Mouse (Mus musculus) stomach, embryonic 16.5 days (tissue): ENCODE measurements at regions not wholly inside any gene's neighbourhood (a gene's known extent, or its start where the extent isn't known, plus 50 kb on each side); places are given as distances from the start of the nearest gene placed in this dataset.

Experiments used
- ATAC-seq: fragments of 200-750 bp; cut with Nextera tagmentation; 2 replicates; pipeline ENCODE4 v1.8.0; 2017; ENCODE audit warnings: moderate number of reproducible peaks, moderate TSS enrichment; ENCODE audit not compliant: insufficient read depth, low FRiP score
- H3K27ac ChIP-seq: fragments of 300-500 bp; sonication (generic); 2 replicates; pipeline ENCODE4 v1.5.1; 2014; ENCODE audit warnings: low read length
- H3K27me3 ChIP-seq: fragments of 300-500 bp; sonication (generic); 2 replicates; pipeline ENCODE4 v1.6.1; 2014; ENCODE audit warnings: low read length, control low read depth, mixed read lengths; ENCODE audit not compliant: control insufficient read depth, insufficient read depth
- H3K36me3 ChIP-seq: fragments of 300-500 bp; sonication (generic); 2 replicates; pipeline ENCODE4 v1.6.1; 2014; ENCODE audit warnings: low read length; ENCODE audit not compliant: control insufficient read depth, insufficient read depth
- H3K4me1 ChIP-seq: fragments of 300-500 bp; sonication (generic); 2 replicates; pipeline ENCODE4 v1.6.1; 2014; ENCODE audit warnings: low read length, control low read depth, mixed read lengths; ENCODE audit not compliant: control insufficient read depth, insufficient read depth
- H3K4me2 ChIP-seq: fragments of 300-500 bp; sonication (generic); 2 replicates; pipeline ENCODE4 v1.6.1; 2014; ENCODE audit warnings: low read depth, low read length, mixed read lengths
- H3K4me3 ChIP-seq: fragments of 300-500 bp; sonication (generic); replicated peaks from 2 replicates; pipeline ENCODE4 v1.5.1; 2014; ENCODE audit warnings: mild to moderate bottlenecking, low read length
- H3K9ac ChIP-seq: fragments of 300-500 bp; sonication (generic); 2 replicates; pipeline ENCODE4 v1.6.1; 2014; ENCODE audit warnings: low read length
- H3K9me3 ChIP-seq: fragments of 300-500 bp; sonication (generic); replicated peaks from 2 replicates; pipeline ENCODE4 v1.6.1; 2016; ENCODE audit warnings: low read length, control low read depth; ENCODE audit not compliant: control insufficient read depth
- WGBS: fragments of 180-500 bp; shearing (Covaris S2); extraction: QIAGEN DNeasy Blood & Tissue Kit; methylation state at CpG from one replicate; pipeline ENCODE4 v1.1.7; 2014; 5-methylcytosine and 5-hydroxymethylcytosine counted together

GRCm38 (mm10) chr6:99884755-99885154, 158.6 kb upstream of the Prok2 start:
- Histone ChIP-seq H3K27me3 (no peaks in the 10 kb centered on the region), H3K4me1 (no peaks in the 10 kb centered on the region), H3K36me3 (no peaks in the 10 kb centered on the region), H3K4me3 (no peak overlapping the region), H3K4me2 (no peak overlapping the region), H3K9me3 (no peaks in the 10 kb centered on the region), H3K9ac (no peak overlapping the region), H3K27ac (no peak overlapping the region)
- ATAC-seq = no peak
- 13% methylated on average over 7 of the region's 7 CpGs for WGBS

- 67% methylated on average over 3 of the region's 3 CpGs for WGBS
- Histone ChIP-seq H3K27ac (no peak overlapping the region), H3K4me3 (no peak overlapping the region), H3K4me2 (no peak overlapping the region), H3K9ac (no peak overlapping the region), H3K36me3 (no peaks in the 10 kb centered on the region), H3K27me3 (no peaks in the 10 kb centered on the region), H3K4me1 (no peaks in the 10 kb centered on the region), H3K9me3 (no peaks in the 10 kb centered on the region)
- ATAC-seq = no peak
Measured at GRCm38 (mm10) chr6:99884054-99884453, 157.9 kb upstream of the Prok2 start.

- Histone ChIP-seq H3K27ac (no peak overlapping the region), H3K27me3 (no peaks in the 10 kb centered on the region), H3K36me3 (no peaks in the 10 kb centered on the region), H3K4me1 (no peaks in the 10 kb centered on the region), H3K4me3 (no peak overlapping the region), H3K9ac (no peak overlapping the region), H3K9me3 (no peaks in the 10 kb centered on the region), H3K4me2 (no peak overlapping the region)
- 48% methylated on average over 4 of the region's 4 CpGs for WGBS
- no peak for ATAC-seq
Measured at GRCm38 (mm10) chr6:99881606-99882005, 155.4 kb upstream of the Prok2 start.

- H3K36me3 ChIP-seq = no peaks in the 10 kb centered on the region
Measured at GRCm38 (mm10) chr6:99874852-99875251, 148.7 kb upstream of the Prok2 start.

GRCm38 (mm10) chr6:99874029-99874428, 147.8 kb upstream of the Prok2 start:
- no peak overlapping the region for H3K27ac ChIP-seq
- no peak overlapping the region for H3K4me3 ChIP-seq
- no peaks in the 10 kb centered on the region for H3K9me3 ChIP-seq
- no peaks in the 10 kb centered on the region for H3K4me1 ChIP-seq
- H3K4me2 ChIP-seq = no peak overlapping the region
- WGBS = 55% methylated on average over 4 of the region's 4 CpGs
- H3K9ac ChIP-seq = no peak overlapping the region
- no peaks in the 10 kb centered on the region for H3K27me3 ChIP-seq
- no peaks in the 10 kb centered on the region for H3K36me3 ChIP-seq
- ATAC-seq = no peak

More at GRCm38 (mm10) chr6:99874852-99875251, 148.7 kb upstream of the Prok2 start:
- Histone ChIP-seq H3K4me1 (no peaks in the 10 kb centered on the region), H3K9ac (no peak overlapping the region), H3K27me3 (no peaks in the 10 kb centered on the region), H3K4me3 (no peak overlapping the region), H3K4me2 (no peak overlapping the region), H3K27ac (no peak overlapping the region), H3K9me3 (no peaks in the 10 kb centered on the region)
- 84% methylated on average over 4 of the region's 4 CpGs for WGBS
- ATAC-seq = no peak

GRCm38 (mm10) chr6:99866061-99866460, 139.9 kb upstream of the Prok2 start:
- Histone ChIP-seq H3K36me3 (no peaks in the 10 kb centered on the region), H3K9me3 (no peaks in the 10 kb centered on the region), H3K27me3 (no peaks in the 10 kb centered on the region), H3K4me3 (no peak overlapping the region), H3K9ac (no peak overlapping the region), H3K4me1 (no peaks in the 10 kb centered on the region), H3K27ac (no peak overlapping the region), H3K4me2 (no peak overlapping the region)
- no peak for ATAC-seq
- 55% methylated on average over 9 of the region's 9 CpGs for WGBS

GRCm38 (mm10) chr6:99864949-99865348, 138.8 kb upstream of the Prok2 start:
- Histone ChIP-seq H3K4me2 (no peak overlapping the region), H3K9ac (no peak overlapping the region), H3K27me3 (no peaks in the 10 kb centered on the region), H3K36me3 (no peaks in the 10 kb centered on the region), H3K9me3 (no peaks in the 10 kb centered on the region), H3K4me1 (no peaks in the 10 kb centered on the region), H3K27ac (no peak overlapping the region), H3K4me3 (no peak overlapping the region)
- no peak for ATAC-seq
- WGBS = 44% methylated on average over 3 of the region's 3 CpGs

- Histone ChIP-seq H3K4me1 (no peaks in the 10 kb centered on the region), H3K27ac (no peak overlapping the region), H3K27me3 (no peaks in the 10 kb centered on the region), H3K36me3 (no peaks in the 10 kb centered on the region), H3K9ac (no peak overlapping the region), H3K9me3 (no peaks in the 10 kb centered on the region), H3K4me2 (no peak overlapping the region), H3K4me3 (no peak overlapping the region)
- 70% methylated on average over 9 of the region's 9 CpGs for WGBS
- ATAC-seq = no peak
Measured at GRCm38 (mm10) chr6:99863418-99863817, 137.2 kb upstream of the Prok2 start.

GRCm38 (mm10) chr6:99857411-99857810, 131.2 kb upstream of the Prok2 start:
- Histone ChIP-seq H3K27me3 (no peaks in the 10 kb centered on the region), H3K36me3 (no peaks in the 10 kb centered on the region), H3K9me3 (no peaks in the 10 kb centered on the region), H3K27ac (no peak overlapping the region), H3K9ac (no peak overlapping the region), H3K4me3 (no peak overlapping the region), H3K4me2 (no peak overlapping the region), H3K4me1 (no peaks in the 10 kb centered on the region)
- 78% methylated on average over 6 of the region's 6 CpGs for WGBS
- no peak for ATAC-seq

- Histone ChIP-seq H3K27me3 (no peaks in the 10 kb centered on the region), H3K4me2 (no peak overlapping the region), H3K27ac (no peak overlapping the region), H3K9ac (no peak overlapping the region), H3K9me3 (no peaks in the 10 kb centered on the region), H3K4me3 (no peak overlapping the region), H3K4me1 (no peaks in the 10 kb centered on the region), H3K36me3 (no peaks in the 10 kb centered on the region)
- 0 out of 2 replicates have a peak, but pooled peaks have one; percentile 17 for ATAC-seq
- WGBS = 40% methylated on average over 3 of the region's 3 CpGs
Measured at GRCm38 (mm10) chr6:99853716-99854115, 127.5 kb upstream of the Prok2 start.
